Mouse (Mus musculus) lung, postnatal 14 days (tissue): ENCODE results near the gene Fbxo22.
"Not testable (repeated sequence)": the region's sequence is repeated elsewhere in the genome, so short reads cannot be mapped to it uniquely, and the experiment has no call there.

Experiments used
- DNase-seq: peaks from one replicate; pipeline ENCODE4 v3.0.0; 2021

Fbxo22 gene

DNA sequence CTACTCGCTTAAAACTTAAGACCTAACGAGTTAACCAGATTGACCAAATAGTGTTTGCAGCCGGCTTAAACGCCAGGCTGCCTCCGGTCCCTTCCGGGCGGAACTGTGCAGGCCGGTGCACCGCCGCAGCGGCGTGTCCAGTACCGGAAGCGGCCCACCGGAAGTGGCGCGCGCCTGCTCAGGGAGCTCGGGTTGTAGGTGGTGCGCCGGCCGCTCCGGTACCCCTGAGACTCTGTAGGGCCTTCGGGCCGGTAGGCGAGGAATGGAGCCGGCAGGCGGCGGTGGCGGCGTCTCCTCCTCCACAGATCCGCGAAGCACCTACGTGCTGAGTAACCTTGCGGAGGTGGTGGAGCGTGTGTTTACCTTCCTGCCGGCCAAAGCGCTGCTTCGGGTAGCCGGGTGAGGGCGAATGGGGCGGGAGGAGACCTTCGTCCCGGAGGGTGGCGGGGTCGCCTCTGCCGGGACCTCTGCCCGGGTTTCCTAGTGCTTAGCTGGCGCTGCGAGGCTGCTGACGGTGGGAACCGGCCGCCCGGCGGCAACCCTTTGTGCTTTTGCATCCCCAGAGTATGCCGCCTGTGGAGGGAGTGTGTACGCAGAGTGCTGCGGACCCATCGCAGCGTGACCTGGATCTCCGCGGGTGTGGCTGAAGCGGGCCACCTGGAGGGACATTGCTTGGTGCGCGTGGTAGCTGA lies at the start of gene Fbxo22:
Gene Fbxo22 (plus strand): TSS at position 136 of the 692 bp plus-strand sequence.
- peak; percentile 87 for DNase-seq

DNA sequence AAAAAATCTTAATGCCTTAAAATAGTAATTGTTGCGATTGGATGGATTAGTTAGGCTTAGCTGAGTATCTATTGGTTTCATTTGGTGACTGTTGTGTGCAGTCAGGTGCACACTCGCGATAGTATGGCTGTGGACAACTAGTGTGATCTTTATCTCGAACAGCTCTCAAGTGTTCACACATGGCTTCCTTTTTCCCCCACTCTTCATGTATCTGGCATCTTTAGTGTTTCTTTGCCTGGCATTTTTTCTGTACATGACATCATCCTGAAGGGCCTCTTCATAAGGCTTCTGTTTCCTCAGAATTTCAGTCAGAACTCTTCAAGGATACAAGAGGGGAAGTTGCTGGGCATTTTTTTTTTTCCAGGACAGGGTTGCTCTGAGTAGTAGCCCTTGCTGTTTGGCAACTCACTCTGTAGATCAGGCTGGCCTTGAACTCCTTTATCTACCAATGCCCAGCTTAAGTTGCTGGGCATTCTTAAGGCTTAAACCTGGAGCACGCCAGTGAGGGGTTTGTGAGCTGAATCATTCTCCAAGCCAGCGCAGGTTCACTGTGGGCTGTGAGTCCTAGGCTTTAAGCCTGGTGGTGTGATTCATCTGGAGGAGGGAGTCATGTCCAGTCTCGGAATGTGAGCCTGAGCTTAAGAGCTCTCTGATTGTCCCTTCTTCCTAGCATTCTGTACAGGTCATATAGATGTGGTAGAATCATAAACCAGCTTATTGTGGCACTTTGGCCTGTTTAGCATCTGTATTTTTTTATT lies 37.9 kb upstream of the Fbxo22 start:
- DNase-seq: no peak

DNA sequence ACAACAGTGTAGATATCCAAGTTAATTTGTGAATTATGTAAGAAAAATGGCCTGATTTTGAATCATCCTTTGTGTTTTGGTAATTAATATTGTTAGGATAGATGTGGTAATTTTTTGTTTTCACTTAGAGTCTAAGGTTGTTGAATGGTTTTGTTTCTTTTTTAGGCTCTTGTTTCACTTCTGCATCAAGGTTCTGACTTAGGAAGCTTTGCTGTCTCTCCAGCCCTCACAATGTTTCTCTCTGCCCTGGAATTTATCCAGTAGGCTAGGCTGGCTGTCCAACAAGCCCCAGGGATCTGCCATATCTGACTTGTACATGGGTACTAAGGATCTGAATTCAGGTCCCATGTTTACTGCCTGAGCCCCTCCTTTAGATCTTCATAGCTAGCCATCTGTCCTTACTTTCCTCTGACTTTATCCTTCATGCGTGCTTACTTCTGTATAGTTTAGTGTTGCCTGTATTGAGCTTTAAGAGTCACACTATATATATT lies 36.5 kb upstream of the Fbxo22 start:
- DNase-seq: no peak

DNA sequence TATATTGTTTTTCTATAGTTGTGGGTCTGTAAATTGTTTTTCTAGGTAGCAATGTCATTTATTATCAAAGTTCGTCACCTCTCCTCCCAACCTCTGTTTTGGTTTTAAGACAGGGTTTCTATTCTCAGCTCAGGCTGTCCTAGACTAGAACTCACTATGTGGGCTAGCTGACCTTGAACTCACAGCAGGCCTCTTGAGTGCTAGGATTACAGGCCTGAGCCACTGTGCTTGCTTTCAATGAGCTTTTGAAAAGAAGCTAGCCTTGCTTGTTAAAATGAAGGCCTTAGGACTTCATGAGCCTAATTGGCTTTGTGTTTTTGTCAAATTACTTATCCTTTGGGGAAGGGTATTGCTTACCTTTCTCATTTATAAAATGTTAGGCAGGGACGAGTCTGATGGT lies 34.5 kb upstream of the Fbxo22 start:
- DNase-seq: no peak

DNA sequence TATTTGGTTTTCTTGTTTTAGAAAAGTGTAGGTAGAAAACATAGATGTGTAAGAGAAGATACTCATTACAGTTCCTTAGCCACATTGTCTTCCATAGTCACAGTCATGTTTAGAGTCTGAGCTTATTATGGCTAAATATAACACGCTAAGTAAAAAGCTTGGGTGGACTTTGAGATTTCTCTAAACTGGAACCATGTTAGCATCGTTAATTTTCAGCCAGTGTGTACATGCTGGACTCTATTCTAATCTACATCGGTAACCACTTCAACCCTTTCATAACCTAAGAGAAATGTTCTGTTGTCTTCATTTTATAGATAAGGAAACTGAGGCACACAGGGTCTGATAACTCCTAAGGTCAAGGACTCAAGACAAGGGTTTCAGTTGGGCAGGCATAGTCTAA lies 12.8 kb upstream of the Fbxo22 start:
- DNase-seq: no peak

DNA sequence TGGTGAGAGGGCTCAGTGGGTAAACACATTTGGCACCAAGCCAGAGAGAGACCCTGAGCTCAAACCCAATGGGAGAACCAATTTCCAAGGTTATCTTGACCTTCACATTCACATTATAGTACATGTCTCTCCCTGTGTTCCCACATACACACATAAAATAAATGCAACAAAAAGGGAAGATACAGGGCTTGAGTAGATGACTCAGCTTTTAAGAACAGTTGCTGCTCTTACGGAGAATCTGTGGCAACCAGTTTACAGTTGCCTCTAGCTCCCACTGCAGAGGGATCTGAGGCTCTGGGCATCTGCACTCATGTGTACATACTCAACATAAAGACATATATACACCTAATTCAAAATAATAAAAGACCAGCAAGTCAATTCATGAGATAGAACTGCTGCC lies 10.5 kb upstream of the Fbxo22 start:
- no peak for DNase-seq

DNA sequence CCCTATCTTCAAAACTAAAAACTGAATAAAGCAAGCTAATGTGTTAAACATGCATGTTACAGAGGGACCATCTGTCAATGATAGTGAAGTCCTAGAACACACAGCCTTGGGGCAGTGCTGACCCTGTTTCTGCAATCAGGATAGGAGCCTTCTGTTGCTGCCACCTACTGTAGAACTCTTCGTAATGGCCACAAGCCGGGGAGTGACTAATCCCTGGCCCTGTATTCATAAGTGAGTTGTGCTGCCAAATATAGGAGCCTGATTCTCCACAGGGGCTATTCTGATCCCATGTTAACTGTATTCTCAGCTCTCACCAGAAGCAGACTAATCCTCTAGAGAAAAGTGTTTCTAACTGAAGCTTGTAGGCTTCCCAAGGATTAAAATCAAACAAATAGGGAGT lies 9.4 kb upstream of the Fbxo22 start:
- DNase-seq: no peak

DNA sequence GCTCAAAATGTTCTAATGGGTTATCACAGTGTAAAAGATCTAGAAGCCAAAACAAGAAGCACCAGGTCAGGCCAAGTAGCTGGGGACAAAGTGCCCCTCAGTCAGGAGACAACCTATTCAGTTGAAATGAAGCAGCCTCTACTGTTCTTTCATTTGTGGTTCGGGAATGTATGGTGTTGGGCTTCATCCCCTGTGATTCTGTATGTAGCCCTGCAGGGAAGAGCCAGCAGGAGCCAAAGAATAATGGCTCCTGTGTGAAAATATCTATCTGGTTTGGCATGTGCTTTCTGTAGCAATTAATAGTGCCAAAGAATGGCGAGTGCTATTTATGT lies 301 bp upstream of the Fbxo22 start:
- no peak for DNase-seq

DNA sequence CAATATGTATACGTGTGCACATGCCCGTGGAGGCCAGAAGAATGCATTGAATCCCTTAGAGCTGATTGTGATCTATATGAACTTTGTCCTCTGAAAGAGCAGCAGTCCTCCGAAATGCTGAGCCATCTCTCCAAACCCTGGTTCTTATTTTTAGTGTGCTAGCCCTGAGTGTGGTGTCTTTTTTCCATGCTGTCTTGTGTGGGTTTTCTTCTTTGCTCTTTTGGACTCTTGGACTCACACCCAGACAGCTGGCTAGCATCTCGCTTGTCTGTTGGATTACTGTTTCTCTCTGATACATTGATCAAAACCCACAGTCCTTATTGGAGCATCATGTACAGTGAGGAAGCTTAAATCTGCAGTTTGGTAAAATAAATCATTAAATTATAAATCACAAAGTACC lies 2.9 kb downstream of the Fbxo22 start:
- DNase-seq: no peak

DNA sequence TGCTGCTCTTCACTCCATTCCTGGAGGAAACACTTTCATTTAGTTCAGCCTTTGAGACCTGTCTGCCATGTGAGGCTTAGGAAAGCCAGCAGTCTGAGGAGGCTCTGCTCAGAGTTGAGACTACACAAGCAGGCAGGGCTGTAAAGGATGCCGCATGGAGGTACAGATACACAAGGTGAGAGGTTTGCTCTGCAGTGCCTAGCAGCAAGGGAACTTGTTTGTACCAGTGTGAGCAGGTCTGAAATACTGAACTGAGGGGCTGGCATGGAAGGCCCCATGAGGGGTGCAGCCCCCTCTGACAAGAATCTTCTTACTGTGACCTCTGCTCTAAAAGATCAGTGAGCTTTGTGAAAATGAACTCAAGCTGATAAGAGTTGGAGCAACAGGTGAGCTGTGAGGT lies 4.7 kb downstream of the Fbxo22 start:
- no peak for DNase-seq

DNA sequence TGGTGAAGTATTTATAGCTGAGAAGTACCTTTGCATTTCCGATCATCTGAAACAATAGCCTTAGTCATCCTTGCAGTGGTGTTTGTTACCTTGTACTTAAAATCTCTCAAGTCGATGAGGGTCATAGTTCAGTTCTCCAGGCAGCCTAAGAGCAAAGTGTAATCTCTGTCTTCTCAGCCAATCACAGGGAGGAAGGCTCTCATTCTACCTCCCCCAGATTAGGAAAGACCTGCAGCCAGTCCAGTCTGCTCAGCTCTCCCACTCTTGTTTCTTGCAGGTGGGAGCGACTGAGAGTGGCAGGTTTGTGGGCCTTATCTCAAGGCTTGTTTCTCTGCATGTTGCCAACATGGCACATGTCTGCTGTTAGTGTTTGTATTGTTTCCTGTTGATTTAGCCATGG lies 6.3 kb downstream of the Fbxo22 start:
- no peak for DNase-seq

DNA sequence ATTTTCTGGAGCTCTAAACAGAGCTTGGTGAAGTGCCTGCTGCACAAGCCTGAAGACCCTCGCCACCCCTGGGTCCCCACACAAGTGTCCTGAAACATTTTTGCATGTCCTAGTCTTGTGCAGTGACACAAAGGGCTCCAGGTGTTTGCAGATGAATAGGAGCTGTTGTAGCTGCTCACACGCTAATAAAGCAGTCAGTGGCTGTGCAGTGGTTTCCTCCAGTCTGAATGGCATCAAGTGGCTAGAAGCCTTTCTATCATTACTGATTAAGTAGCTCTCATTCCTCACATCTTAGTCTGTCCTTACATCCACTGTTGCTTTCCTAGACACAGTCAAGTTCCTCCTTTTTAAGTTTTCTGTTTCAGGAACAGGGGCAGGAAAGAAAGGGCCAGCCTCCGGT lies 6.9 kb downstream of the Fbxo22 start:
- no peak for DNase-seq

DNA sequence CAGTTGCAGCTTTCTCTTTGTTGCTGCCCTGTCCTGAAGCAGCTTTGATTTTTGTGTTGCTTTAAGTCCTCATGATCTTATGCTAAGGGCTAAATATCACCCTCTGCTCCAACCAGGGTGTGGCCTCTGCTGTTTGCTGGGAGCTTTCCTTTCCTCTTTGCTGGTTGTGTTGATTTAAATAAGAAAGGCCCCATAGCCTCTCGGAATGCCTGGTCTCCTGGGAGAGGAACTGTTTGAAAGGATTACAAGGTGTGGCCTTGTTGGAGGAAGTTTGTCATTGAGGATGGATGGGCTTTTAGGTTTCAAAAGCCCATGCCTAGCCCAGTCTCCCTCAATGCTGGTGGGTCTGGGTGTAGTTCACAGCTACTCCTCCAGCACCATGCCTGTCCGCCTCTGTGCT lies 7.4 kb downstream of the Fbxo22 start:
- DNase-seq: no peak

DNA sequence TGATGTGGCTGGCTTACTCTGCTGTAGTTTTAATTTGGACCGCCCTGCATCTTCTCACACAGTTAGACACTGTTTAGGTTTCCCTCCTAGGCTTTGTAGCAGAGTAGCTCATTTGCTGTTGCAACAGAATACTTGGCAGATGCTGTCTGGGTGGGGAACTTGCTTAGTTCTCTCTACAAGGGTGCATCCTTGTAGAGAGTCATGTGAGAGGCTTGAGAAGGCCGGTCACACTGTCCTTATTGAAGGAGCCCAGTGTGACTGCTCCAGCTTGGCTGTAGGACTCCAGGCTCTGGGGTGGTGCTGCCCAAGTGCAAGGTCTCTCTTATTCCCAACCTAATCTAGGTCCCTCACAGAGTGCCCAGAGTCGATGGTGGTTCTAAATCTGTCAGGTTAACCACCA lies 8.7 kb downstream of the Fbxo22 start:
- DNase-seq: no peak

DNA sequence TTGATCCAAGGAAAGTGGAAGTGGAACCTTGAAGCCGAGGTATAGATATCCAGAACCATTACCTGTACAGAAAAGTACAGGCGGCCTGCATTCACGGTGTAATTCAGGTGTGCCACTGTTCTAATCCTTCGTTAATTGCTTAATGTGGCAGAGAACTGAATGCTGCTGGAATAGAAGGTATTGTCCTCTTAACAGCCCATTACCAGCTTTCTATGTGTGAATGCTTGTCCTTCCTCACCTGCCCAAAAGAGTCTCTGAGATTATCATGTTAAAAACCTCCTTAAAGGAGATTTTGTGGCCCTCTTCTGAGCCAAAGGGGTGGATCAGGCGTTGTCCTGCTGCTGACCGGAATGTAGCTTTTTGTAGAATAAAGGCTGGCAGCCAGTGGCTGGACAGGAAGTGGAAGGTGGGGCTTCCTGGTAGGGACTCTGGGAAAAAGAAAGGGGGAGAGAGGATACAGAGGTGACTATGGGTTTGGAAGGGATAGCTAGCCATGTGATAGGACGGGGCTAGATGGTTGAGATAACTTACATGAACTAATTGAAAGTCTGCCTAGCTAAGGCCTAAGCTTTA lies 16.5 kb downstream of the Fbxo22 start:
- DNase-seq: no peak

DNA sequence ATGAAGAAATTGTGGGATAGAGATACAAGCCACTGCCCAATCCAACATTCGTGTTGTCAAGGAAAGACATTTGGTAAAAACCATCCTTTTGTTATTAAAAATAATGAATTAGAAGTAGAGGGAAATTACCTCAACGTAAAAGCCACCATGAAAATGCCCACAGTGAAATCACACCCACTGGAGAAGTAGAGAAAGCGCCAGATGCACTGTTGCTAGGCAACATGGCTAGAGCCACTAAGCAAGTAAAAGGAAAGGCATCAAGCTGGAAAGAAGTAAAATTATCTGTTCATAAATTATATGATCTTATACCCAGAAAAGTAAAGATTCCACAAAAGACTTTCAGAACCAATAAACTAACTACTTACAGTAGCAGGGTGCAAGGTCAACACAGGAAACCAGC lies 17.5 kb downstream of the Fbxo22 start:
- no peak for DNase-seq

DNA sequence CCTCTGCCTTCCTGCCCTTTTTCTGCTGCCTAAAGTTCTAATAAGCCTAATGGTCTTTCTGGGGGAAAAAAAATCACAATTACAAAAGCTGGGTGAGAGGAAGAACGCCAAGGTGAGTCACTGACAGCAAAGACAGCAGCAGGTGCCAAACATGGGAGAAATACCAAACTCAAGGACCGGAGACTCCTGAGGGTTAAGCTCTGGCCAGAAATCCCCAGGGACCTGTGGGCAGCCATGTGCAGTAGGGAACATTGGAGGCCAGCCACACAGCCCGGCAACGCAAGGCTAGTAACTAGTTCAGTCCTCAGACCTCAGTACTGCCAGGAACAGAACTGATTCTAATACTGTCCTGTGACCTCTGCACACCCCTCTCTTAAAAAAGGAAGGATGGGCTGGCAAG lies 19.4 kb downstream of the Fbxo22 start:
- DNase-seq: no peak

DNA sequence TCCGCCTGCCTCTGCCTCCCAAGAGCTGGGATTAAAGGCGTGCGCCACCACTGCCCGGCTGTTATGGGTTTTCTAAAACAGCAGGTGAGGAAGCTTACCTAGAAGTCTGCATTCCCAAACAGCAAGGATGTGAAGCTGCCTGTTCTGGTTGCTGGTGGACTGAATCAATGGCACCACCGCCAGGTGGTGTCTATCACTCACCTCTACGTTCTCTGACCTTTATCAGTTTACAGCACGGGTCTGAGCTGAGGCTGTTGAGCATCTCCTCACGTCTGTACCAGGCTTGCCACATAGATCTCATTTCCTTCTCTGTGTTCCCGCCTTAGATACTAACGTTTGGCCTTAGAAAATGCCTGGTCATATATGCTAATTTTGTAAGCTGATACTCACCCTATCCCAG lies 20.3 kb downstream of the Fbxo22 start:
- DNase-seq: no peak

DNA sequence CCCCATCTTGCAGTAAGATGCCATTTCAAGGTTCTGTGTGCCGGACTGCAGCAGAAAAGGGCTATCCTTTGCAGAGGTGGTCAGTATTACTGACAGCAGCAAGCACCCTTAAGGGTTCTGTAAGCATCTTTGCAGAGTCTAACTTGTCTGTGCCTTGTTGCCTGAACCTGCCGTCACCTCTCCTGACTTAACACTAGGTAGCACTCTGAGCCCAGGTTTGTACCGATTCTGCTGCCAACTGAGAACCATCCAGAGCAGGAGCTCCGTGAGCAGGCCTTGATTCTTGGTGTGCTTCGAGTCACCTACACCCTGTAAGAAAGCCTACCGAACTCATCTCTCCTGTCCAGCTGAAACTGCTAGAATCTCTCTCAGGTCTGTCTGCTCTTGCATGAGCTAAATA lies 22.8 kb downstream of the Fbxo22 start:
- DNase-seq: no peak

DNA sequence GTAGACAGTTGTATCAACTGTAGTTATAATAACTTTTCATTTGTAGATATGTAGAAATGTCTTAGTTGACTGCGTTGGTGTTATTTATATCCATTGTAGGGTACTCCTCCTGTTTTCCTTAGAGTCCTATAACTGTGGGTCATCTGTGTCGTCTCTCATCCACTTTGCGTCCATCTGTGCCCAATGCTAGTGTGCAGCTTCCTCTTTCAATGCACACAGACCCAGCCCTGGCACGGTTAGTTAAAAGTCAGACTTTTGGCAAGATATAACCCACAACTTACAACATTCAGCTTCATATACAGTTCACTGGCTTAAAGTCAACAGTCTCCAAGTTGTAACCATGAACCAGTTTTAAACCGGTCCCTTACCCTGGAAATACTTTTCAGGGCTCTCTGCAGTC lies 23.4 kb downstream of the Fbxo22 start:
- DNase-seq: no peak

DNA sequence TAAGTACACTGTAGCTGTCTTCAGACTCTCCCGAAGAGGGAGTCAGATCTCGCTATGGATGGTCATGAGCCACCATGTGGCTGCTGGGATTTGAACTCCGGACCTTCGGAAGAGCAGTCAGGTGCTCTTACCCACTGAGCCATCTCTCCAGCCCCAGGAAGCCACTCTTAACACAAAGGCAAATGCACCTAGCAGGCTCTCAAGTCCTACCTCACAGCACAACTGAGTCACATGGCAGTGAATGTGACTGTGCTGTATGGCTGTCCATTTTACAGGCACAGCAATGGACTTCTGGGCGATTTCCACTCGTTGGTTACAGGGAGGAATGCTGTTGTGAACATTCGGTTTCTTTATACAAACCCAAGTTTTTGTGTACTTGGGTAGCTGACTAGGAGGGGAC lies 23.9 kb downstream of the Fbxo22 start:
- no peak for DNase-seq

DNA sequence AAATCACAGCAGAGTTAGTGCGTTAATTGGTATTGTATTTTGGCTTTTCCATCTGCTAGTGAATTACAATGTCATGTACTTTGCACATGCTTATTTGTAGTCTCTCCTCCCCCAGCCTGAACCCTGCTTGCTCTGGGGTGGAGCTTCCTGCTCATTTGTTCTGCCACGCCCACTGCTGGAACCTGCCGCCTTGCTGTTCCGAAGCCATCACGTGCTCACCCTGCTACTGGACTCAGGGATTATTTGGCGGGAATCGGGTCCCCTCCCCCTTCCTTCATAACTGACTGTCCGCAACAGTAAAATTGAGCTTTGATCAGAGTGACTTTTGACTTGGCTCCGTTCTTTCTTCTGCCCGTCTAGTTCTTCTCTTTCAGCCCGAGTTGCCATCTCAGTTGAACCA lies 24.4 kb downstream of the Fbxo22 start:
- not testable (repeated sequence) for DNase-seq

DNA sequence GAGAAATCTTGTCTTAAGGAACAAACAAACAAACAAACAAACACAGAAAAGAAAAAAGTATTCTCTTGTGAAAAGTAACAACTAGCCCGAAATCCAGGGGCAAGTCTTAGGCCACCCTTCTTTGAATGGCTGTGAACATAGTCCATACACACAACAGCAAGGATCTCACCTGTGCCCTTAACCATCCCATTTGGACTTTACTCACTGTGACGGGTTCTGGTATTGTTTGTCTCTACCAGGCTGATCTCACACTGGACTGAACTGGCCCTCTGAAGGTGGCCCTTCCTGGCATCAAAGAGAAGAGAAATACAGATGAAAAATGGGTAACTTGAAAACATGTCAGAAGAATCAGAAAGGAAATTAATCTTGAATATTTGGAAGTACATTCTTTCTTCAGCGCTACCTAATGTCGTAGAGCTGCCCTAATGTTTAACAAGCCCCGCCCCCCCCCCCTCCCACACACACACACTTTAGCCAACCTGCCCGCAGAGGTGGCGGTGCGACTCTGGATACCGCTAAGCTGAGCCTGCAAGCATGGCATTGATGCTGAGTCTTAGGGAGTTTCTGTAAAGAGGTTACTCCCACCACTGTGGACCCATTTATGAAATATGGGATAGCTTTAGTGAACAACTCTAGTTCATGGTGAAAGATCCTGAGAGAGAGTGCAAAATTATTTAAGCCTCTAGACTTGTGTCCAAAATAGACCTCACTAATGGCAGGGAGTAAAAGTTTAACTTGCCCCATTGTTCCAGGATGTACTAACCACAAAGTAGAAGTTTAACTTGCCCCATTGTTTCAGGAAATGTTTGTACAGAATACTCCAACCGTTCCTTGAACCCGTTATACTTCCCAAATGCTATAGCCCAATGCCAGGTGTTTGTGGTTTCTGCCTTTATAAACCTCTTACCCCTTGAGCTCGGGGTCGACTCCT lies 27.8 kb downstream of the Fbxo22 start:
- no peak for DNase-seq
